Mouse (Mus musculus) left cerebral cortex, postnatal 4 days (tissue): ENCODE measurements around the gene Gsap. TPM values are rescaled to one million over a fixed set of nuclear protein-coding genes. Genes with fewer than 3 reads are reported as not detected.
"Not testable (repeated sequence)": the region's sequence is repeated elsewhere in the genome, so short reads cannot be mapped to it uniquely, and the experiment has no call there.

ENCODE experiments used
- DNase-seq: peaks from one replicate; pipeline ENCODE4 v3.0.0-alpha.2; 2022
- intact Hi-C: fragments of 180-260 bp; cut with DNase I; formaldehyde crosslinking; loops from one replicate; pipeline ENCODE4 v1.15.1; 2025
- total RNA-seq, 2 experiments: library from RNA; stranded (reverse); gene quantifications; 2 replicates each; pipeline ENCODE4 v1.2.3; 2021

Gsap gene
- 10 to 100 TPM; 11.4 to 12.0 TPM for total RNA-seq

GRCm38 (mm10) chr5:21185764-21186685, at the start of gene Gsap:
TSS of gene Gsap (plus strand) at chr5:21186255.
- intact Hi-C loops, result no loop called here
- DNase-seq, result peak; percentile 55

GRCm38 (mm10) chr5:21136575-21136974, 49.5 kb upstream of the Gsap start:
- DNase-seq, result no peak
- intact Hi-C loops, result no loop called here

GRCm38 (mm10) chr5:21139505-21139904, 46.5 kb upstream of the Gsap start:
- intact Hi-C loops, result no loop called here

GRCm38 (mm10) chr5:21141133-21141551, 44.9 kb upstream of the Gsap start:
- intact Hi-C loops, result not testable (repeated sequence)

More at GRCm38 (mm10) chr5:21139505-21139904, 46.5 kb upstream of the Gsap start:
- DNase-seq, result peak; percentile 89

GRCm38 (mm10) chr5:21141626-21142025, 44.4 kb upstream of the Gsap start:
- intact Hi-C loops, result no loop called here
- no peak for DNase-seq

More at GRCm38 (mm10) chr5:21141133-21141551, 44.9 kb upstream of the Gsap start:
- peak; percentile 27 for DNase-seq

- intact Hi-C loops, result no loop called here
- no peak for DNase-seq
Measured at GRCm38 (mm10) chr5:21143032-21143431, 43.0 kb upstream of the Gsap start.

GRCm38 (mm10) chr5:21144506-21145169, 41.4 kb upstream of the Gsap start:
- DNase-seq, result no peak
- intact Hi-C loops, result no loop called here

GRCm38 (mm10) chr5:21148358-21148757, 37.7 kb upstream of the Gsap start:
- intact Hi-C loops, result no loop called here
- DNase-seq, result no peak

GRCm38 (mm10) chr5:21153672-21154071, 32.4 kb upstream of the Gsap start:
- intact Hi-C loops, result no loop called here
- no peak for DNase-seq

- intact Hi-C loops, result no loop called here
- no peak for DNase-seq
Measured at GRCm38 (mm10) chr5:21156770-21157169, 29.3 kb upstream of the Gsap start.

- no peak for DNase-seq
- intact Hi-C loops, result no loop called here
Measured at GRCm38 (mm10) chr5:21159536-21159935, 26.5 kb upstream of the Gsap start.

- intact Hi-C loops, result no loop called here
- no peak for DNase-seq
Measured at GRCm38 (mm10) chr5:21160781-21161180, 25.3 kb upstream of the Gsap start.

GRCm38 (mm10) chr5:21163421-21163820, 22.6 kb upstream of the Gsap start:
- intact Hi-C loops, result no loop called here
- no peak for DNase-seq

- intact Hi-C loops, result no loop called here
- DNase-seq, result peak; percentile 77
Measured at GRCm38 (mm10) chr5:21168689-21169345, 17.2 kb upstream of the Gsap start.

- no peak for DNase-seq
Measured at GRCm38 (mm10) chr5:21169346-21169745, 16.7 kb upstream of the Gsap start.

GRCm38 (mm10) chr5:21169877-21170276, 16.2 kb upstream of the Gsap start:
- DNase-seq, result no peak

More at GRCm38 (mm10) chr5:21169346-21169745, 16.7 kb upstream of the Gsap start:
- intact Hi-C loops, result no loop called here

GRCm38 (mm10) chr5:21170440-21170839, 15.6 kb upstream of the Gsap start:
- intact Hi-C loops, result no loop called here
- no peak for DNase-seq

More at GRCm38 (mm10) chr5:21169877-21170276, 16.2 kb upstream of the Gsap start:
- intact Hi-C loops, result no loop called here

- intact Hi-C loops, result no loop called here
- no peak for DNase-seq
Measured at GRCm38 (mm10) chr5:21170898-21171297, 15.2 kb upstream of the Gsap start.

GRCm38 (mm10) chr5:21171336-21171735, 14.7 kb upstream of the Gsap start:
- DNase-seq, result peak; percentile 81
- intact Hi-C loops, result no loop called here

GRCm38 (mm10) chr5:21172316-21172715, 13.7 kb upstream of the Gsap start:
- intact Hi-C loops, result no loop called here
- DNase-seq, result peak; percentile 80
